Mouse (Mus musculus): ENCODE measurements around the gene Akap3. TPM values are rescaled to one million over a fixed set of nuclear protein-coding genes. Genes with fewer than 3 reads are reported as not detected.

Akap3 gene
- 0.03 TPM in 1 of 2 replicates, not detected in the other for polyA plus RNA-seq (2012; rRNA removed)

GRCm38 (mm10) chr6:126852881-126853280 is at the start of gene Akap3:
Gene Akap3 (plus strand): TSS chr6:126853098.

GRCm38 (mm10) chr6:126848712-126849704 is 3.9 kb upstream of the Akap3 start, which contains the start of gene Ndufa9:
Gene Ndufa9 (minus strand): TSS chr6:126849136.

GRCm38 (mm10) chr6:126921111-126921881 is 68.4 kb downstream of the Akap3 start, which contains the start of gene Dyrk4:
Gene Dyrk4 (minus strand): TSS chr6:126921839.

Other genes starting within 250 kb of the Akap3 start
- gene Kcna1, start 206.7 kb upstream of the Akap3 start, polyA plus RNA-seq (2012; rRNA removed), result 0.23 and 0.82 TPM in 2 replicates
- 0.48 and 0.94 TPM in 2 replicates for gene Kcna6, start 112.4 kb upstream of the Akap3 start, polyA plus RNA-seq (2012; rRNA removed)
- 51.7 and 53.5 TPM in 2 replicates for gene Ndufa9, start 4.0 kb upstream of the Akap3 start, polyA plus RNA-seq (2012; rRNA removed)
- 0.12 TPM in 1 of 2 replicates, not detected in the other for gene Dyrk4, start 68.7 kb downstream of the Akap3 start, polyA plus RNA-seq (2012; rRNA removed)
- gene Rad51ap1, start 86.5 kb downstream of the Akap3 start, polyA plus RNA-seq (2012; rRNA removed), result 0.89 and 0.94 TPM in 2 replicates
- 0.53 and 1.1 TPM in 2 replicates for gene D6Wsu163e, start 86.9 kb downstream of the Akap3 start, polyA plus RNA-seq (2012; rRNA removed)
- gene Fgf6, start 162.5 kb downstream of the Akap3 start, polyA plus RNA-seq (2012; rRNA removed), result 0.01 TPM in 1 of 2 replicates, not detected in the other
- not detected in 2 replicates for gene Fgf23, start 219.8 kb downstream of the Akap3 start, polyA plus RNA-seq (2012; rRNA removed)